Mouse (Mus musculus) kidney, embryonic 14.5 days (tissue): ENCODE measurements around the gene Chst1. TPM values are rescaled to one million over a fixed set of nuclear protein-coding genes. Genes with fewer than 3 reads are reported as not detected.

Experiments
- ATAC-seq: fragments of 200-750 bp; cut with Nextera tagmentation; 2 replicates; pipeline ENCODE4 v1.8.0; 2017; ENCODE audit warnings: moderate number of reproducible peaks, mild to moderate bottlenecking, moderate TSS enrichment, moderate library complexity; ENCODE audit not compliant: low FRiP score, low TSS enrichment
- H3K27ac ChIP-seq: fragments of 300-500 bp; sonication (generic); 2 replicates; pipeline ENCODE4 v1.5.1; 2014; ENCODE audit warnings: low read depth, mild to moderate bottlenecking, low read length, moderate library complexity, mixed read lengths
- H3K27me3 ChIP-seq: fragments of 300-500 bp; sonication (generic); 2 replicates; pipeline ENCODE4 v1.6.1; 2014; ENCODE audit warnings: mild to moderate bottlenecking, low read length; ENCODE audit not compliant: control insufficient read depth, insufficient read depth
- H3K36me3 ChIP-seq: fragments of 300-500 bp; sonication (generic); 2 replicates; pipeline ENCODE4 v1.6.1; 2014; ENCODE audit warnings: low read length, mixed read lengths; ENCODE audit not compliant: control insufficient read depth, insufficient read depth
- H3K4me1 ChIP-seq: fragments of 300-500 bp; sonication (generic); 2 replicates; pipeline ENCODE4 v1.6.1; 2014; ENCODE audit warnings: low read length, mixed read lengths; ENCODE audit not compliant: control insufficient read depth, insufficient read depth
- H3K4me2 ChIP-seq: fragments of 300-500 bp; sonication (generic); replicated peaks from 2 replicates; pipeline ENCODE4 v1.6.1; 2014; ENCODE audit warnings: low read depth, mild to moderate bottlenecking, low read length
- H3K4me3 ChIP-seq: fragments of 300-500 bp; sonication (generic); 2 replicates; pipeline ENCODE4 v1.5.1; 2014; ENCODE audit warnings: mild to moderate bottlenecking, low read length
- H3K9ac ChIP-seq: fragments of 300-500 bp; sonication (generic); 2 replicates; pipeline ENCODE4 v1.6.1; 2014; ENCODE audit warnings: low read depth, mild to moderate bottlenecking, low read length, moderate library complexity
- H3K9me3 ChIP-seq: fragments of 300-500 bp; sonication (generic); 2 replicates; pipeline ENCODE4 v1.6.1; 2016; ENCODE audit warnings: low read length; ENCODE audit not compliant: control insufficient read depth
- WGBS: fragments of 180-500 bp; shearing (Covaris S2); extraction: QIAGEN DNeasy Blood & Tissue Kit; methylation state at CpG from one replicate; pipeline ENCODE4 v1.1.7; 2014; 5-methylcytosine and 5-hydroxymethylcytosine counted together
- polyA plus RNA-seq: library from polyadenylated mRNA; unstranded; fragments of >200 nt; fragmentation: Nextera tagmentation; extraction: Ambion mirVana; gene quantifications from 2 replicates; pipeline ENCODE4 v1.2.1, GENCODE M21; 2014

The Chst1 gene
- polyA plus RNA-seq, 1 experiment from 2014 or later = 6.4 TPM

DNA sequence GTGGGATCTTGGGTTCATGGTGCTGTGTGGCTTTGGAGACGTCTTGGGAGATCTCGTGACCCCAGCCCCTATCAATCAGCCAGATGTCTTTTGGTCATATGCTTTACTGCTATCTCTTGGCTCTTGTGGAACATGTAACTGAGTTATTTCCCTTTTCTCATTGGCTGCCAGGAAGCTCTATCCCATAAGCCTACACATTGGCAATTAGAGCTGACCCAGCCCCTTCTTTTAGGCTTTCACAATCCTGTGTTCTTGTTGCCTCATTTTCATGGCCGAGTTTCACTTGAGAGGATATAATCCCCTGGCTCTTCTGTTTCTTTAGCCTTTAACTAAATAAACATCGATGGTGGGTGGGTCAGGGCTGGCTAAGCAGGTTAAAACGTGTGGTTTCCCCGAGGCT lies 7.6 kb downstream of the Chst1 start:
- H3K4me2 ChIP-seq = no peak overlapping the region
- H3K4me1 ChIP-seq = peaks cover 12% of the 10 kb centered on the region
- no peaks in the 10 kb centered on the region for H3K36me3 ChIP-seq
- 54% methylated on average over 6 of the region's 6 CpGs for WGBS
- H3K27ac ChIP-seq = no peak overlapping the region
- peaks cover 2% of the 10 kb centered on the region; the same call in 1 of the 2 replicates for H3K27me3 ChIP-seq
- no peaks in the 10 kb centered on the region for H3K9me3 ChIP-seq
- no peak for ATAC-seq
- no peak overlapping the region for H3K4me3 ChIP-seq
- no peak overlapping the region for H3K9ac ChIP-seq

- H3K27me3 ChIP-seq = no peaks in the 10 kb centered on the region
- H3K4me3 ChIP-seq = no peak overlapping the region
- WGBS = 82% methylated on average over 3 of the region's 3 CpGs
- H3K4me2 ChIP-seq = no peak overlapping the region
- no peaks in the 10 kb centered on the region for H3K9me3 ChIP-seq
- H3K36me3 ChIP-seq = no peaks in the 10 kb centered on the region
- H3K9ac ChIP-seq = no peak overlapping the region
- ATAC-seq = no peak
- H3K27ac ChIP-seq = no peak overlapping the region
- peaks cover 9% of the 10 kb centered on the region for H3K4me1 ChIP-seq
Observed at GRCm38 (mm10) chr2:92607592-92607991, 8.1 kb downstream of the Chst1 start.

DNA sequence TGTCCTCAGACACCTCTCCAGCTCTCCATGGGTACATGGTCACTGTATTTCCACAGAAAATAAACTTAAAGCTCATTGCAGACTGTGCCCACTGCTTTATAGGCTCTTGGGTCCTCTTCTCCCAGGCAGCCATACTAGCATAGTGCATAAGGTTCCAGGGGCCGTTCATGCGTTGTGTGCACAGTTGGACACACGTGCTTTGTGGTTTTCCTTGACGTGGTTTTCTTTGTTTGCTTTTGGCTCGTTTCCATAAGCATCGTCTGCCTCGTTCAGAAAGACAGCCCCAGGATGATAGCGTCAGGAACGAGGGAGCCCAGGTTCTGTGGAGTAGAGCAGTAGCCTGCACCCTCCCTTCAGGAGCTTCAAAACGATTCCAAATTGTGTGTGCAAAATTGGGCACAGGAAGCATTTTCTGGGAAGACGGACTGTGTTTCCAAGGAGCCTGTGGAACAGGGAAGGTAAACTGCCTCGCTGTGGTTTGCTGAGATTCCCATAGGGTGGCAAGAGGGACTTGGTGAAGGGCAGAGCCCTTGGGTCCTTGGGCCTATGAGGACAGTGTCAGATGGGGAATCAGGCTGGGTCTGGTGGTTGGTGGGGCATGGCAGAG lies 8.6 kb downstream of the Chst1 start:
- H3K4me3 ChIP-seq = no peak overlapping the region
- 75% methylated on average over 12 of the region's 12 CpGs for WGBS
- no peak overlapping the region for H3K9ac ChIP-seq
- no peak for ATAC-seq
- no peak overlapping the region for H3K4me2 ChIP-seq
- H3K4me1 ChIP-seq = peaks cover 8% of the 10 kb centered on the region
- no peaks in the 10 kb centered on the region for H3K9me3 ChIP-seq
- no peaks in the 10 kb centered on the region for H3K27me3 ChIP-seq
- H3K36me3 ChIP-seq = no peaks in the 10 kb centered on the region
- H3K27ac ChIP-seq = no peak overlapping the region

GRCm38 (mm10) chr2:92608810-92609581 lies 9.5 kb downstream of the Chst1 start:
- Histone ChIP-seq H3K4me2 (no peak overlapping the region), H3K27ac (no peak overlapping the region), H3K4me3 (no peak overlapping the region), H3K4me1 (no peaks in the 10 kb centered on the region), H3K27me3 (no peaks in the 10 kb centered on the region), H3K9me3 (no peaks in the 10 kb centered on the region), H3K36me3 (peaks cover 3% of the 10 kb centered on the region; the same call in 1 of the 2 replicates), H3K9ac (no peak overlapping the region)
- ATAC-seq = no peak
- WGBS = 55% methylated on average over 4 of the region's 4 CpGs

DNA sequence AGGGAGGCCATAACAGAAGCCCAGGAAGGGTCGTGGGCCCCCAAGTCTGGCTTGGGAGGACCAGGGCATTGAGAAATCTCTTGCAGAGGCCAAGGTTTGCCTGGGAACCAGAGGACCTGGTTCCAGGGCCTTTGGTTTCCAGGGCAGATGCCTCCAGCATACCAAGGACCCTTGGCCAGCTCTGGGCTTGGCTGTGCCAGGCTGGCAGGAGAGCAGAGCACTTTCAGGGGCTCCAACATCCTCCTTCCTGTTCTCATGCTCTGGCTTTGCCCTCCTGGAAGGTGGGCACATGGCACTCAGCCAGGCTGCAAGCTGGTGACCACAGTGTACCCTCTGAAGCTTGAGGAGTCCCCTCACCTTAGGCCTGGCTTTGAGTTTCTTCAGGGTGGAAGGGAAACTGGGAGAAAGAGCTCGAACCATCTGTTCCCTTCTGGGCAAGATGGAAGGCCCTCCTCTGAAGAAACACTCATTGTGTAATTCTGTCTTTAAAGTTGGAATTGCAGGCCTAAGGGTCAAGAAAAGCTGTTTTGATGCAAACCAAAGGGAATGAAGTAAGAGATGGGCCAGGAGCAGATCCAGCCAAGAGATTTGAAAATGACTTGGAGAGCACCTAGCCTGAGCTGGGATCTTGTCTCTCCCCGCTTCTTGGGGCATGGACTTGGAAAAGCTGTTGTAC lies 10.3 kb downstream of the Chst1 start:
- no peaks in the 10 kb centered on the region for H3K27me3 ChIP-seq
- H3K4me3 ChIP-seq = no peak overlapping the region
- H3K4me1 ChIP-seq = no peaks in the 10 kb centered on the region
- no peak for ATAC-seq
- WGBS = 78% methylated on average over 3 of the region's 3 CpGs
- H3K36me3 ChIP-seq = peaks cover 3% of the 10 kb centered on the region; the same call in 1 of the 2 replicates
- no peak overlapping the region for H3K27ac ChIP-seq
- H3K9me3 ChIP-seq = no peaks in the 10 kb centered on the region
- H3K9ac ChIP-seq = no peak overlapping the region
- H3K4me2 ChIP-seq = no peak overlapping the region

DNA sequence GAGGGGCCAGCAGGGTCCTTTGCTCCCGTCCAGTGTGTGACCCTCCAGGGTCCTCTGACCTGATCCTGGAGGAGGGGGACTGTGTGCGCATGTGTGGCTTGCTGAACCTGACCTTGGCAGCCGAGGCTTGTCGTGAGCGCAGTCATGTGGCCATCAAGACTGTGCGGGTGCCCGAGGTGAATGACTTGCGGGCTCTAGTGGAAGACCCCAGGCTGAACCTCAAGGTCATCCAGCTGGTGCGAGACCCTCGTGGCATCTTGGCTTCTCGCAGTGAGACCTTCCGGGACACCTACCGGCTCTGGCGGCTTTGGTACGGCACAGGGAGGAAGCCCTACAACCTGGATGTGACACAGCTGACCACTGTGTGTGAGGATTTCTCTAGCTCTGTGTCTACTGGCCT lies 14.1 kb downstream of the Chst1 start:
- no peak overlapping the region for H3K9ac ChIP-seq
- WGBS = 92% methylated on average over 15 of the region's 15 CpGs
- no peaks in the 10 kb centered on the region for H3K27me3 ChIP-seq
- H3K27ac ChIP-seq = no peak overlapping the region
- peaks cover 3% of the 10 kb centered on the region; the same call in 1 of the 2 replicates for H3K36me3 ChIP-seq
- no peak for ATAC-seq
- no peaks in the 10 kb centered on the region for H3K9me3 ChIP-seq
- no peak overlapping the region for H3K4me2 ChIP-seq
- no peak overlapping the region for H3K4me3 ChIP-seq
- H3K4me1 ChIP-seq = no peaks in the 10 kb centered on the region

- H3K4me3 ChIP-seq = no peak overlapping the region
- H3K9me3 ChIP-seq = no peaks in the 10 kb centered on the region
- H3K27me3 ChIP-seq = no peaks in the 10 kb centered on the region
- no peak overlapping the region for H3K27ac ChIP-seq
- H3K4me2 ChIP-seq = no peak overlapping the region
- WGBS = 89% methylated on average over 14 of the region's 14 CpGs
- no peak for ATAC-seq
- no peak overlapping the region for H3K9ac ChIP-seq
- peaks cover 3% of the 10 kb centered on the region; the same call in 1 of the 2 replicates for H3K36me3 ChIP-seq
- H3K4me1 ChIP-seq = no peaks in the 10 kb centered on the region
Observed at GRCm38 (mm10) chr2:92614106-92614505, 14.6 kb downstream of the Chst1 start.

DNA sequence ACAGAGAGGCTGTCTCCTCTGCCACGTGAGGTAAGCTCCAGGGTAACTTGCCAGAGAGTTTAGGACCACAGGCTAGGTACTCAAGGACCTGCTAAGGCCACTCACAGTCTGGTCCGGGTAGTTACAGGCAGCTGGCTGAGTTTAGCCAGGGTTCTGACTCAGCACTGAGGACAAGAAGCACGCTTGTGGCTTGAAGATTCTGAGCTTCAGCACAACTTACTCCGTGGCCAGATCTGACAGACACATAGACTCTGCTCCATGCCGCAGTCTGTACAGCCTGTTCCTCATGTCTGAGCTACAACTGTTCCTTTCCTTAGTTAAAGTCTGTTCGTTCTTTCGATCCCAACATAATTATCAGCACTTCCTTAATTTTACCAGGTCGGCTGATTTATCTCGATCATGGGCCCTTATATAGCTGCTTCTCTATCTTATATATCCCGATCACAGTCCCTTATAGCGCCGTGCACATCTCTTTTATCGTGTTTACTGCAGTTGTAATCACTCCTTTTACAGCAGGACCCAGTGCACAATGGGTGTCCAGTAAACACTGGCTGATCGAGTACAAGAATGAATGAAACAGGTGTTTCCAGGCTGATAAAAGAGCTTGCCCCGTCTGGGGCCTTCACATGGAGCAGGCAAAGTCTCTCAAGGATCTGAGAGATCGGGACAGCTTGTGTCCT lies 17.7 kb downstream of the Chst1 start:
- Histone ChIP-seq H3K9ac (no peak overlapping the region), H3K36me3 (peaks cover 3% of the 10 kb centered on the region; the same call in 1 of the 2 replicates), H3K9me3 (no peaks in the 10 kb centered on the region), H3K4me2 (no peak overlapping the region), H3K27me3 (no peaks in the 10 kb centered on the region), H3K4me1 (no peaks in the 10 kb centered on the region), H3K4me3 (no peak overlapping the region), H3K27ac (no peak overlapping the region)
- ATAC-seq = no peak
- WGBS = 84% methylated on average over 16 of the region's 16 CpGs
